Mouse (Mus musculus) embryonic facial prominence, embryonic 13.5 days (tissue): Measurements from ENCODE around the gene Lasp1. TPM values are rescaled to one million over a fixed set of nuclear protein-coding genes. Genes with fewer than 3 reads are reported as not detected.

Experiments used
- ATAC-seq: fragments of 200-750 bp; cut with Nextera tagmentation; 2 replicates; pipeline ENCODE4 v1.8.0; 2017; ENCODE audit warnings: low read depth; ENCODE audit not compliant: insufficient number of reproducible peaks, insufficient read depth, low FRiP score, low TSS enrichment
- H3K27ac ChIP-seq: fragments of 300-500 bp; sonication (generic); 2 replicates; pipeline ENCODE4 v1.5.1; 2015; ENCODE audit warnings: moderate library complexity, mild to moderate bottlenecking, inconsistent platforms
- H3K27me3 ChIP-seq: fragments of 300-500 bp; sonication (generic); 2 replicates; pipeline ENCODE4 v1.6.1; 2015; ENCODE audit warnings: mild to moderate bottlenecking, inconsistent platforms
- H3K36me3 ChIP-seq: fragments of 300-500 bp; sonication (generic); 2 replicates; pipeline ENCODE4 v1.6.1; 2015; ENCODE audit warnings: mild to moderate bottlenecking, inconsistent platforms
- H3K4me1 ChIP-seq: fragments of 300-500 bp; sonication (generic); 2 replicates; pipeline ENCODE4 v1.6.1; 2015; ENCODE audit warnings: inconsistent platforms
- H3K4me2 ChIP-seq: fragments of 300-500 bp; sonication (generic); 2 replicates; pipeline ENCODE4 v1.6.1; 2015; ENCODE audit warnings: moderate library complexity, mild to moderate bottlenecking, inconsistent platforms
- H3K4me3 ChIP-seq: fragments of 300-500 bp; sonication (generic); 2 replicates; pipeline ENCODE4 v1.5.1; 2015; ENCODE audit warnings: mild to moderate bottlenecking, inconsistent platforms
- H3K9ac ChIP-seq: fragments of 300-500 bp; sonication (generic); 2 replicates; pipeline ENCODE4 v1.6.1; 2015; ENCODE audit warnings: mild to moderate bottlenecking, inconsistent platforms
- H3K9me3 ChIP-seq: fragments of 300-500 bp; sonication (generic); 2 replicates; pipeline ENCODE4 v1.6.1; 2016; ENCODE audit warnings: inconsistent platforms
- WGBS: fragments of 180-500 bp; shearing (Covaris S2); methylation state at CpG from one replicate; pipeline ENCODE4 v1.1.7; 2015; ENCODE audit warnings: mixed read lengths; 5-methylcytosine and 5-hydroxymethylcytosine counted together
- polyA plus RNA-seq: library from polyadenylated mRNA; unstranded; fragments of >200 nt; fragmentation: Nextera tagmentation; extraction: Ambion mirVana; gene quantifications from 2 replicates; pipeline ENCODE4 v1.2.1, GENCODE M21; 2015

Lasp1 gene
- polyA plus RNA-seq, result 122 and 131 TPM in 2 replicates

GRCm38 (mm10) chr11:97798782-97799145 lies at the start of gene Lasp1:
Lasp1 (plus strand) TSS chr11:97799000.
- no peaks in the 10 kb centered on the region for H3K9me3 ChIP-seq
- peak within 1 kb of the TSS; percentile 98 for H3K27ac ChIP-seq
- peak within 1 kb of the TSS; percentile 83 for H3K4me2 ChIP-seq
- H3K27me3 ChIP-seq, result no peaks in the 10 kb centered on the region
- H3K4me1 ChIP-seq, result peaks cover 26% of the 10 kb centered on the region
- peak within 1 kb of the TSS; percentile 96 for H3K4me3 ChIP-seq
- H3K36me3 ChIP-seq, result no peaks in the 10 kb centered on the region
- WGBS, result 0% methylated on average over 11 of the region's 11 CpGs
- peak; percentile 52 for ATAC-seq
- H3K9ac ChIP-seq, result peak within 1 kb of the TSS; percentile 93

GRCm38 (mm10) chr11:97753277-97753676 lies 45.5 kb upstream of the Lasp1 start:
- WGBS, result 94% methylated on average over 8 of the region's 8 CpGs
- Histone ChIP-seq H3K4me3 (no peak overlapping the region), H3K27me3 (no peaks in the 10 kb centered on the region), H3K9ac (no peak overlapping the region), H3K4me1 (no peaks in the 10 kb centered on the region), H3K36me3 (peaks cover 91% of the 10 kb centered on the region), H3K4me2 (no peak overlapping the region), H3K27ac (no peak overlapping the region), H3K9me3 (no peaks in the 10 kb centered on the region)
- no peak for ATAC-seq

- H3K9me3 ChIP-seq, result no peaks in the 10 kb centered on the region
- 93% methylated on average over 1 of the region's 1 CpGs for WGBS
- H3K4me3 ChIP-seq, result no peak overlapping the region
- H3K27me3 ChIP-seq, result no peaks in the 10 kb centered on the region
- H3K4me1 ChIP-seq, result no peaks in the 10 kb centered on the region
- ATAC-seq, result no peak
- H3K9ac ChIP-seq, result no peak overlapping the region
- peaks cover 91% of the 10 kb centered on the region for H3K36me3 ChIP-seq
- no peak overlapping the region for H3K27ac ChIP-seq
- H3K4me2 ChIP-seq, result no peak overlapping the region
Observed at GRCm38 (mm10) chr11:97758125-97758524, 40.7 kb upstream of the Lasp1 start.

- no peak overlapping the region for H3K27ac ChIP-seq
- H3K27me3 ChIP-seq, result no peaks in the 10 kb centered on the region
- no peak overlapping the region for H3K4me3 ChIP-seq
- H3K9ac ChIP-seq, result no peak overlapping the region
- no peaks in the 10 kb centered on the region for H3K9me3 ChIP-seq
- ATAC-seq, result no peak
- 89% methylated on average over 6 of the region's 6 CpGs for whole genome bisulfite sequencing
- H3K4me1 ChIP-seq, result no peaks in the 10 kb centered on the region
- H3K36me3 ChIP-seq, result peaks cover 89% of the 10 kb centered on the region
- H3K4me2 ChIP-seq, result no peak overlapping the region
Observed at GRCm38 (mm10) chr11:97758942-97759341, 39.9 kb upstream of the Lasp1 start.

GRCm38 (mm10) chr11:97761638-97762037 lies 37.2 kb upstream of the Lasp1 start:
- Histone ChIP-seq H3K4me3 (no peak overlapping the region), H3K9ac (no peak overlapping the region), H3K4me2 (no peak overlapping the region), H3K4me1 (peaks cover 18% of the 10 kb centered on the region), H3K9me3 (no peaks in the 10 kb centered on the region), H3K27ac (no peak overlapping the region), H3K36me3 (peaks cover 73% of the 10 kb centered on the region), H3K27me3 (no peaks in the 10 kb centered on the region)
- ATAC-seq, result no peak

GRCm38 (mm10) chr11:97766154-97766881 lies 32.5 kb upstream of the Lasp1 start, which contains the start of gene Cwc25:
Cwc25 (minus strand) TSS chr11:97766556.
- H3K27me3 ChIP-seq, result no peaks in the 10 kb centered on the region
- H3K4me3 ChIP-seq, result peak within 1 kb of the TSS; percentile 93
- H3K27ac ChIP-seq, result peak within 1 kb of the TSS; percentile 95
- peak within 1 kb of the TSS; percentile 88 for H3K4me2 ChIP-seq
- ATAC-seq, result peak; percentile 83
- no peaks in the 10 kb centered on the region for H3K9me3 ChIP-seq
- under 1% methylated on average over 38 of the region's 38 CpGs for WGBS
- peaks cover 18% of the 10 kb centered on the region for H3K4me1 ChIP-seq
- peak within 1 kb of the TSS; percentile 93 for H3K9ac ChIP-seq
- peaks cover 30% of the 10 kb centered on the region for H3K36me3 ChIP-seq

- no peak overlapping the region for H3K4me3 ChIP-seq
- no peak for ATAC-seq
- H3K27ac ChIP-seq, result no peak overlapping the region
- no peak overlapping the region for H3K4me2 ChIP-seq
- H3K36me3 ChIP-seq, result no peaks in the 10 kb centered on the region
- no peaks in the 10 kb centered on the region for H3K27me3 ChIP-seq
- peaks cover 12% of the 10 kb centered on the region for H3K4me1 ChIP-seq
- 40% methylated on average over 2 of the region's 2 CpGs for WGBS
- no peak overlapping the region for H3K9ac ChIP-seq
- H3K9me3 ChIP-seq, result no peaks in the 10 kb centered on the region
Observed at GRCm38 (mm10) chr11:97769704-97770103, 29.1 kb upstream of the Lasp1 start.

GRCm38 (mm10) chr11:97771410-97771809 lies 27.4 kb upstream of the Lasp1 start:
- no peaks in the 10 kb centered on the region for H3K9me3 ChIP-seq
- H3K36me3 ChIP-seq, result peaks cover 12% of the 10 kb centered on the region
- no peak overlapping the region for H3K9ac ChIP-seq
- no peaks in the 10 kb centered on the region for H3K4me1 ChIP-seq
- no peak overlapping the region for H3K27ac ChIP-seq
- H3K4me2 ChIP-seq, result no peak overlapping the region
- H3K4me3 ChIP-seq, result no peak overlapping the region
- no peaks in the 10 kb centered on the region for H3K27me3 ChIP-seq
- ATAC-seq, result no peak
- 82% methylated on average over 14 of the region's 14 CpGs for WGBS

- peak; percentile 37; the same call in 1 of the 2 replicates for ATAC-seq
- 79% methylated on average over 13 of the region's 13 CpGs for WGBS
- no peak overlapping the region for H3K4me3 ChIP-seq
- H3K9ac ChIP-seq, result no peak overlapping the region
- H3K9me3 ChIP-seq, result no peaks in the 10 kb centered on the region
- no peaks in the 10 kb centered on the region for H3K27me3 ChIP-seq
- H3K4me2 ChIP-seq, result no peak overlapping the region
- peaks cover 48% of the 10 kb centered on the region for H3K36me3 ChIP-seq
- H3K27ac ChIP-seq, result 0 out of 2 replicates have a peak overlapping the region, but pooled peaks have one; percentile 34
- H3K4me1 ChIP-seq, result peaks cover 5% of the 10 kb centered on the region
Observed at GRCm38 (mm10) chr11:97775186-97775585, 23.6 kb upstream of the Lasp1 start.

GRCm38 (mm10) chr11:97775808-97776496 lies 22.8 kb upstream of the Lasp1 start, which contains the start of gene 1700001P01Rik:
1700001P01Rik (minus strand) TSS chr11:97775918.
- ATAC-seq, result no peak
- WGBS, result 52% methylated on average over 17 of the region's 17 CpGs
- H3K9me3 ChIP-seq, result no peaks in the 10 kb centered on the region
- peaks cover 12% of the 10 kb centered on the region for H3K4me1 ChIP-seq
- H3K27ac ChIP-seq, result 0 out of 2 replicates have a peak within 1 kb of the TSS, but pooled peaks have one; percentile 34
- no peak within 1 kb of the TSS for H3K4me3 ChIP-seq
- peaks cover 56% of the 10 kb centered on the region for H3K36me3 ChIP-seq
- no peak within 1 kb of the TSS for H3K4me2 ChIP-seq
- H3K9ac ChIP-seq, result no peak within 1 kb of the TSS
- no peaks in the 10 kb centered on the region for H3K27me3 ChIP-seq

- peaks cover 16% of the 10 kb centered on the region for H3K4me1 ChIP-seq
- no peaks in the 10 kb centered on the region for H3K27me3 ChIP-seq
- H3K4me3 ChIP-seq, result no peak overlapping the region
- H3K36me3 ChIP-seq, result peaks cover 58% of the 10 kb centered on the region
- no peak overlapping the region for H3K27ac ChIP-seq
- H3K9ac ChIP-seq, result no peak overlapping the region
- ATAC-seq, result no peak
- H3K4me2 ChIP-seq, result no peak overlapping the region
- no peaks in the 10 kb centered on the region for H3K9me3 ChIP-seq
- 58% methylated on average over 5 of the region's 5 CpGs for WGBS
Observed at GRCm38 (mm10) chr11:97776497-97777128, 22.2 kb upstream of the Lasp1 start.
